Mouse (Mus musculus) kidney, adult 2 months (tissue): Measurements from ENCODE around the gene Ptprm. TPM values are rescaled to one million over a fixed set of nuclear protein-coding genes. Genes with fewer than 3 reads are reported as not detected.

Source experiments
- DNase-seq: peaks from one replicate; pipeline ENCODE4 v3.0.0; 2021
- H3K27ac ChIP-seq: fragments of 200-500 bp; 2 replicates; pipeline ENCODE4 v1.5.1; 2012; ENCODE audit warnings: low read depth, low read length, control low read depth, inconsistent platforms; ENCODE audit not compliant: insufficient read depth
- H3K27me3 ChIP-seq: fragments of 200-500 bp; replicated peaks from 2 replicates; pipeline ENCODE4 v1.6.1; 2012; ENCODE audit warnings: mild to moderate bottlenecking, moderate library complexity, low read length, inconsistent platforms; ENCODE audit not compliant: control insufficient read depth, insufficient read depth
- H3K36me3 ChIP-seq: fragments of 200-500 bp; 2 replicates; pipeline ENCODE4 v1.6.1; 2012; ENCODE audit warnings: mild to moderate bottlenecking, moderate library complexity, low read length, inconsistent platforms; ENCODE audit not compliant: control insufficient read depth, insufficient read depth
- H3K4me1 ChIP-seq: fragments of 200-500 bp; 2 replicates; pipeline ENCODE4 v1.6.1; 2011; ENCODE audit warnings: low read length; ENCODE audit not compliant: control insufficient read depth, insufficient read depth
- H3K4me3 ChIP-seq: fragments of 200-500 bp; 2 replicates; pipeline ENCODE4 v1.5.1; 2011; ENCODE audit warnings: mild to moderate bottlenecking, low read depth, low read length, control low read depth; ENCODE audit not compliant: insufficient read depth
- CTCF ChIP-seq: fragments of 200-500 bp; conservative IDR thresholded peaks from 2 replicates; pipeline ENCODE4 v1.5.1; 2011; ENCODE audit warnings: low read depth, mild to moderate bottlenecking, control low read depth, low read length, moderate library complexity, mixed read lengths; ENCODE audit not compliant: insufficient read depth, insufficient read length
- POLR2A ChIP-seq: fragments of 200-500 bp; IDR thresholded peaks from one replicate; pipeline ENCODE4 v1.6.1; 2011; ENCODE audit warnings: low read depth, low read length, control low read depth
- WGBS: fragments of 180-500 bp; shearing (Covaris S2); methylation state at CpG from one replicate; pipeline ENCODE4 v1.1.7; 2018; 5-methylcytosine and 5-hydroxymethylcytosine counted together
- polyA plus RNA-seq: library from polyadenylated mRNA; depleted of rRNA; stranded (reverse); fragments of >200 nt; gene quantifications from 2 replicates; pipeline ENCODE4 v1.2.3, GENCODE M21; 2012

Ptprm gene
- polyA plus RNA-seq, 1 experiment, result 9.6 TPM

DNA sequence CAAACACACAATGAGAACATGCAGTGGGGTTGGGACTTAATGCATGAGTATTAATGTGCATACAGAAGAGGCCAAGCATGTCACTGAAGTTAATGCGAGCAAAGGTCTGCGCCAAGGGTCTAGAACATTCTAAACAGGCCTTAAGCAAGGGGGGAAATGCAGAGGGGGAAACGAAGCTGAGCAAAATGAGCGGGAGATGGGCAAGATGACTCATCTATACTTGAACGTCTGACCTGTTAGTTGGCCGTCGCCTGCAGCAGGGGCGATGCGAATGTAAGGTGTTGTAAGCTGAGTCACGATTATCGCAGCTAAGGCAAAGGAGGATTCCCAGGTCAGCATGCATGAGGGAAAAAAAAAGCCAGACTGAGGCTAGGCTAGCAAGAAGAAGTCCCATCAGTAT, 442.1 kb downstream of the Ptprm start:
- WGBS, result 96% methylated on average over 11 of the region's 11 CpGs
- no peak for DNase-seq
- H3K36me3 ChIP-seq, result no peaks in the 10 kb centered on the region
- no peaks in the 10 kb centered on the region for H3K4me1 ChIP-seq
- no peak overlapping the region for H3K4me3 ChIP-seq
- no peak for TF ChIP-seq POLR2A
- TF ChIP-seq CTCF, result no peak
- H3K27me3 ChIP-seq, result no peaks in the 10 kb centered on the region; the same call in 1 of the 2 replicates
- H3K27ac ChIP-seq, result no peak overlapping the region

GRCm38 (mm10) chr17:66909901-66910300, 444.4 kb downstream of the Ptprm start:
- H3K4me3 ChIP-seq, result no peak overlapping the region
- no peak for DNase-seq
- no peaks in the 10 kb centered on the region for H3K27me3 ChIP-seq
- no peak overlapping the region for H3K27ac ChIP-seq
- no peaks in the 10 kb centered on the region for H3K4me1 ChIP-seq
- WGBS, result 78% methylated on average over 4 of the region's 4 CpGs
- no peaks in the 10 kb centered on the region for H3K36me3 ChIP-seq
- TF ChIP-seq POLR2A (no peak), CTCF (no peak)

GRCm38 (mm10) chr17:66908921-66909320, 445.3 kb downstream of the Ptprm start:
- Histone ChIP-seq H3K36me3 (no peaks in the 10 kb centered on the region), H3K4me1 (no peaks in the 10 kb centered on the region), H3K4me3 (no peak overlapping the region), H3K27ac (no peak overlapping the region), H3K27me3 (no peaks in the 10 kb centered on the region)
- peak; percentile 3 for DNase-seq
- WGBS, result 77% methylated on average over 6 of the region's 6 CpGs
- TF ChIP-seq CTCF (no peak), POLR2A (no peak)

GRCm38 (mm10) chr17:66894181-66894580, 460.1 kb downstream of the Ptprm start:
- no peak overlapping the region for H3K4me3 ChIP-seq
- DNase-seq, result no peak
- H3K27me3 ChIP-seq, result no peaks in the 10 kb centered on the region
- 89% methylated on average over 1 of the region's 1 CpGs for WGBS
- no peaks in the 10 kb centered on the region for H3K4me1 ChIP-seq
- no peak overlapping the region for H3K27ac ChIP-seq
- no peak for TF ChIP-seq CTCF
- no peak for TF ChIP-seq POLR2A
- no peaks in the 10 kb centered on the region for H3K36me3 ChIP-seq

DNA sequence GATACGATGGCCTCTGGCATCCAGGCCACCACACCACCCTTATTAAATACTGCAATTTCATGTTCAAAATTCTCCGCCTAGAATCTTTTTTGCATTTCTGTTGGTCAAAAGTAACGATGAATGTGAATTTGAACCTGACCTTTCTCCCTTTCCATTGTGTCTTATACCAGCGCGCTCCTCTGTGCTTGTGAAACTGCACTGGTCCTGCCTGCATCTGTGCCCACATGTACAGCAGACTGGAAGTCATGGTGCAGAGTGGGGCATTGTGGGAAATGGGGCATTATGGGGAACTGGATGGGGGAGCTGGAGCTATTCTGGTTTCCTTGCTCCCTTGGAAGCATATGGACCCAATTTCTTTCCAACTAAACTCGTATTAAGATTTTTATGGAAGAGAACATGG, 462.3 kb downstream of the Ptprm start:
- no peaks in the 10 kb centered on the region for H3K36me3 ChIP-seq
- 96% methylated on average over 6 of the region's 6 CpGs for WGBS
- H3K27me3 ChIP-seq, result no peaks in the 10 kb centered on the region
- TF ChIP-seq POLR2A (no peak), CTCF (no peak)
- H3K4me1 ChIP-seq, result no peaks in the 10 kb centered on the region
- H3K4me3 ChIP-seq, result no peak overlapping the region
- no peak overlapping the region for H3K27ac ChIP-seq
- DNase-seq, result no peak

DNA sequence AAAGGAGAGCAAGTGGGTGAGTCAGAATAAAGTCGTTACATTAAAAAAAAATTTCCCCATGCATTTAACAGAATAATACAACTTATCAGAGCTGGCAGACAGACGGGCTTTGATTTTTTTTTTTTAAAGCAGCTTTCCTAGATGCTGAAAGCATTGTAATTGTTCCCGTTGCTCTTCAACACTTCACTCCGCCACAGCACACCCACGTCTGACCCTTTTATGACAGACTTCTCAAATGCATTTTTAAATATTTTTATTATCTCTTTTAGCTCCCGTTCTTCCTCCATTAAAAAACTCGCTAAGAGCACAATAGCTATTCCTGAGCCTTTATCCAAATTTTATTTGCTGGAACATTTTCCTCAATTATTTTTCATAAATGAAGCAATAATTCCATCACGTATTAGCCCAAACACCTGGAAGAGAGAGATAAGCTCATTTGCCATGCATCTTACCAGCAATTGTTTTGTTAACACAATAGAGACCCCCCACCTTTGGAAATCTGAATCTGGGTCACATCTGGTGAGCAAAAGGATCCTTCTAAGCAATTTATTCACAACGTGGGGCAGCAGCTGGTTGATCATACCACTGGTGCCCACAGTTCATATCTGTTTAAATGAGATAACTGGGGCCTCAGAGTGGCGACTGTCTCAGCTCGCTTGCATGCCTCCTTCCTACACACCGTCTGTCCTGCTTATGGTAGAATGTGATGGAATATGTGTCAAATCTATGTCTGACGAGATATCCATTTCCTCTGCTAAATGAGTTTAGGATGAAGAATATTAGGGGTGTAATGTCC, 463.0 kb downstream of the Ptprm start:
- H3K36me3 ChIP-seq, result no peaks in the 10 kb centered on the region
- WGBS, result 84% methylated on average over 13 of the region's 13 CpGs
- H3K4me3 ChIP-seq, result no peak overlapping the region
- no peak for DNase-seq
- no peak for TF ChIP-seq CTCF
- TF ChIP-seq POLR2A, result no peak
- no peaks in the 10 kb centered on the region for H3K4me1 ChIP-seq
- H3K27ac ChIP-seq, result no peak overlapping the region
- H3K27me3 ChIP-seq, result no peaks in the 10 kb centered on the region

DNA sequence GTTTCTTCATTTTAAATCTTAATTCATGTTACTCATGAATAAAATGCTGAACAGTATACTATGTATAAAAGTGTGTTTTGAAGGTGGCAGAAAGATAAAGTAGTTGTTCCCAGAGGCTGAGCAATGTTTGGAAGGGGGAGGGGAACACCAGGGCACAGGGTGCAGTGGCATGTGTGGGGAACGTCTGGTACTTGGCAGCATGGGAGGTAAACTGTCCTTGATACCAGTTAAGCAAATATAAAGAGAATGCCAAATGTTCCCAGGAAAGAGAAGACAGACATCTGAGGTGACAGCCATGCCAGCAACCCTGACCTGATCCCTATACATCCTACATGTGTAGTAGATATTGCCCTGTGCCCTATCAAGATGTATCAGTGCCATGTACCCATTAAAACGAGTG, 472.0 kb downstream of the Ptprm start:
- TF ChIP-seq CTCF, result no peak
- TF ChIP-seq POLR2A, result no peak
- Histone ChIP-seq H3K36me3 (no peaks in the 10 kb centered on the region), H3K4me1 (no peaks in the 10 kb centered on the region), H3K4me3 (no peak overlapping the region), H3K27ac (no peak overlapping the region), H3K27me3 (no peaks in the 10 kb centered on the region)
- WGBS, result 62% methylated on average over 2 of the region's 2 CpGs
- DNase-seq, result no peak
